Mouse (Mus musculus) 416B (cell line): ENCODE measurements at regions not wholly inside any gene's neighbourhood (a gene's known extent, or its start where the extent isn't known, plus 50 kb on each side); places are given as distances from the start of the nearest gene placed in this dataset.

ENCODE experiments used
- DNase-seq: peaks from one replicate; pipeline ENCODE4 v3.0.0; 2011; ENCODE audit warnings: low read depth

- DNase-seq = no peak
These were observed 648.0 kb upstream of the Nova1 start for GRCm38 (mm10) chr12:47466740-47467139.

GRCm38 (mm10) chr12:47465924-47466323 lies 647.2 kb upstream of the Nova1 start:
- no peak for DNase-seq

GRCm38 (mm10) chr12:47431669-47432068 lies 612.9 kb upstream of the Nova1 start:
- no peak for DNase-seq

GRCm38 (mm10) chr12:47412251-47412650 lies 593.5 kb upstream of the Nova1 start:
- no peak for DNase-seq

GRCm38 (mm10) chr12:47406563-47406962 lies 587.8 kb upstream of the Nova1 start:
- no peak for DNase-seq

- no peak for DNase-seq
These were observed 587.4 kb upstream of the Nova1 start for GRCm38 (mm10) chr12:47406131-47406530.

- DNase-seq = no peak
These were observed 564.5 kb upstream of the Nova1 start for GRCm38 (mm10) chr12:47383225-47383624.

- no peak for DNase-seq
These were observed 534.5 kb upstream of the Nova1 start for GRCm38 (mm10) chr12:47353269-47353668.

GRCm38 (mm10) chr12:47351229-47351628 lies 532.5 kb upstream of the Nova1 start:
- no peak for DNase-seq

- DNase-seq = no peak
These were observed 494.7 kb upstream of the Nova1 start for GRCm38 (mm10) chr12:47313413-47313812.

GRCm38 (mm10) chr12:47275904-47276303 lies 457.2 kb upstream of the Nova1 start:
- no peak for DNase-seq

GRCm38 (mm10) chr12:47272309-47272708 lies 453.6 kb upstream of the Nova1 start:
- DNase-seq = no peak

GRCm38 (mm10) chr12:47264118-47264517 lies 445.4 kb upstream of the Nova1 start:
- DNase-seq = no peak

GRCm38 (mm10) chr12:47263408-47263807 lies 444.7 kb upstream of the Nova1 start:
- DNase-seq = no peak

- peak; percentile 1 for DNase-seq
These were observed 433.6 kb upstream of the Nova1 start for GRCm38 (mm10) chr12:47252306-47252705.

GRCm38 (mm10) chr12:47243623-47244514 lies 425.1 kb upstream of the Nova1 start:
- no peak for DNase-seq

- DNase-seq = no peak
These were observed 401.3 kb upstream of the Nova1 start for GRCm38 (mm10) chr12:47220016-47220415.

GRCm38 (mm10) chr12:47219340-47219739 lies 400.6 kb upstream of the Nova1 start:
- no peak for DNase-seq

GRCm38 (mm10) chr12:47211417-47212104 lies 392.8 kb upstream of the Nova1 start:
- DNase-seq = no peak

- no peak for DNase-seq
These were observed 384.2 kb upstream of the Nova1 start for GRCm38 (mm10) chr12:47202936-47203335.

GRCm38 (mm10) chr12:47198609-47199008 lies 379.9 kb upstream of the Nova1 start:
- DNase-seq = no peak

GRCm38 (mm10) chr12:47164736-47165135 lies 346.0 kb upstream of the Nova1 start:
- no peak for DNase-seq

- no peak for DNase-seq
These were observed 345.4 kb upstream of the Nova1 start for GRCm38 (mm10) chr12:47164031-47164717.
